ENCODE assay signal across 8 mouse cellular contexts in genomic region chr12:4817361-4818101, GRCm38 (mm10). TPM values are rescaled to one million over a fixed set of nuclear protein-coding genes. Genes with fewer than 3 reads are reported as not detected.
DNase-seq lines count a peak whose midpoint lies in the region; ATAC-seq lines count a peak whose summit lies in the region.

Sf3b6 (plus strand) TSS chr12:4817544.

- peaks cover 25% of the 10 kb centered on the region for H3K36me3 ChIP-seq in heart, embryonic 14.5 days (ENCODE audit: control insufficient read depth, insufficient read depth, low read length)
- peaks cover 28% of the 10 kb centered on the region for H3K36me3 ChIP-seq in liver, embryonic 13.5 days
- no peaks in the 10 kb centered on the region for H3K36me3 ChIP-seq in stomach, embryonic 16.5 days (ENCODE audit: control insufficient read depth, insufficient read depth, low read length)

- peak within 1 kb of the TSS; percentile 76 to 82 for H3K4me3 ChIP-seq in heart, embryonic 14.5 days (ENCODE audit: control insufficient read depth in 1 of 2, insufficient read depth in 1 of 2, low read depth in 1 of 2, low read length in 2 of 2)
- peak within 1 kb of the TSS; percentile 78 for H3K4me3 ChIP-seq in liver, embryonic 13.5 days (replicated peaks)
- H3K4me3 ChIP-seq in stomach, embryonic 16.5 days (replicated peaks; ENCODE audit: low read length): peak within 1 kb of the TSS; percentile 60

- H3K4me1 ChIP-seq in heart, embryonic 14.5 days (ENCODE audit: control insufficient read depth in 2 of 2, insufficient read depth in 2 of 2, low read length in 2 of 2): peaks cover 0 to 5% of the 10 kb centered on the region in 2 experiments; a peak in 1 of 4 replicates
- H3K4me1 ChIP-seq in liver, embryonic 13.5 days (replicated peaks): peaks cover 33% of the 10 kb centered on the region
- peaks cover 10% of the 10 kb centered on the region for H3K4me1 ChIP-seq in stomach, embryonic 16.5 days (ENCODE audit: control insufficient read depth, insufficient read depth, low read length)

- H3K9ac ChIP-seq in heart, embryonic 14.5 days (ENCODE audit: low read length): peak within 1 kb of the TSS; percentile 83
- H3K9ac ChIP-seq in liver, embryonic 13.5 days: peak within 1 kb of the TSS; percentile 80
- H3K9ac ChIP-seq in stomach, embryonic 16.5 days (ENCODE audit: low read length): peak within 1 kb of the TSS; percentile 84

- under 1% methylated on average over 49 of the region's 49 CpGs for WGBS in heart, embryonic 14.5 days
- WGBS in liver, embryonic 13.5 days (ENCODE audit: insufficient replicate concordance): 0% methylated on average over 49 of the region's 49 CpGs
- WGBS in stomach, embryonic 16.5 days: under 1% methylated on average over 49 of the region's 49 CpGs

- H3K27me3 ChIP-seq in heart, embryonic 14.5 days (ENCODE audit: control insufficient read depth, insufficient read depth, low read length): no peaks in the 10 kb centered on the region
- H3K27me3 ChIP-seq in liver, embryonic 13.5 days: no peaks in the 10 kb centered on the region
- no peaks in the 10 kb centered on the region for H3K27me3 ChIP-seq in stomach, embryonic 16.5 days (ENCODE audit: control insufficient read depth, insufficient read depth, low read length)

- peak within 1 kb of the TSS; percentile 93 for H3K4me2 ChIP-seq in heart, embryonic 14.5 days (ENCODE audit: low read length)
- peak within 1 kb of the TSS; percentile 84 for H3K4me2 ChIP-seq in liver, embryonic 13.5 days
- H3K4me2 ChIP-seq in stomach, embryonic 16.5 days (ENCODE audit: low read depth, low read length): peak within 1 kb of the TSS; percentile 83

- H3K27ac ChIP-seq in heart, embryonic 14.5 days (replicated peaks in 1 of 2; ENCODE audit: control insufficient read depth in 1 of 2, insufficient read depth in 1 of 2, low read depth in 2 of 2, low read length in 2 of 2): peak within 1 kb of the TSS; percentile 80 to 82
- H3K27ac ChIP-seq in liver, embryonic 13.5 days: peak within 1 kb of the TSS; percentile 90
- peak within 1 kb of the TSS; percentile 95 for H3K27ac ChIP-seq in stomach, embryonic 16.5 days (ENCODE audit: low read length)

- peak; percentile 97 for DNase-seq in c-Kit-negative CD71-positive TER-119-positive erythroid progenitor cells, embryonic 14.5 days (ENCODE audit: low read depth, low spot score)
- peak; percentile 92 for DNase-seq in fibroblast of lung, adult 2 months (ENCODE audit: low read depth)
- DNase-seq in kidney, postnatal 14 days: peak; percentile 98
- DNase-seq in liver, embryonic 13.5 days: peak; percentile 98
- DNase-seq in neural tube, embryonic 10.5 days (ENCODE audit: extremely low spot score, low spot score): peak; percentile 99

- H3K9me3 ChIP-seq in heart, embryonic 14.5 days (ENCODE audit: control insufficient read depth, low read length): no peaks in the 10 kb centered on the region
- H3K9me3 ChIP-seq in liver, embryonic 13.5 days (replicated peaks): no peaks in the 10 kb centered on the region
- no peaks in the 10 kb centered on the region for H3K9me3 ChIP-seq in stomach, embryonic 16.5 days (replicated peaks; ENCODE audit: control insufficient read depth, low read length)

- peak; percentile 99 for ATAC-seq in CD4-positive, CD25-positive, alpha-beta regulatory T cell, adult 4 months
- peak; percentile 98 for ATAC-seq in heart, embryonic 14.5 days (ENCODE audit: insufficient number of reproducible peaks, insufficient read depth, low FRiP score, low read depth)
- peak; percentile 97 for ATAC-seq in liver, embryonic 13.5 days (ENCODE audit: low read depth)
- ATAC-seq in stomach, embryonic 16.5 days (ENCODE audit: insufficient read depth, low FRiP score): peak; percentile 98

RNA-seq across cellular contexts. Expression of gene Sf3b6, which starts in this region (rescaled TPM):
- polyA plus RNA-seq in CD4-positive, CD25-positive, alpha-beta regulatory T cell, adult 4 months (2017; shearing (Covaris generic)): 100 to 1,000 TPM; 182 to 365 TPM
- 150 and 173 TPM in 2 replicates for polyA plus RNA-seq in heart, embryonic 14.5 days (2014; fragmentation: Nextera tagmentation; extraction: Ambion mirVana)
- 147 and 158 TPM in 2 replicates for polyA plus RNA-seq in liver, embryonic 13.5 days (2015; fragmentation: Nextera tagmentation; extraction: Ambion mirVana)
- 187 and 190 TPM in 2 replicates for polyA plus RNA-seq in stomach, embryonic 16.5 days (2015; fragmentation: Nextera tagmentation; extraction: Ambion mirVana)

Comparison
In these comparisons a context has a peak if more than half of its experiments do, and no peak if none do; other contexts are left out.
1. Peak in every context shown above with its lines: DNase-seq, ATAC-seq, H3K4me3 ChIP-seq and H3K27ac ChIP-seq.